Mouse (Mus musculus) thymus, adult 2 months (tissue): ENCODE measurements around the gene Rnf40.

Source experiments
- CTCF ChIP-seq: fragments of 200-500 bp; IDR thresholded peaks from 2 replicates; pipeline ENCODE4 v1.5.1; 2012; ENCODE audit warnings: mild to moderate bottlenecking, control low read depth, low read length, moderate library complexity, borderline replicate concordance; ENCODE audit not compliant: control insufficient read depth, poor library complexity, insufficient read depth; ENCODE audit errors: extremely low read depth
- POLR2A ChIP-seq: fragments of 200-500 bp; IDR thresholded peaks from 2 replicates; pipeline ENCODE4 v1.6.1; 2012; ENCODE audit warnings: mild to moderate bottlenecking, low read length, control low read depth, moderate library complexity; ENCODE audit not compliant: control insufficient read depth, poor library complexity, insufficient read depth; ENCODE audit errors: extremely low read depth

- TF ChIP-seq POLR2A (no peak), CTCF (no peak)
Observed at GRCm38 (mm10) chr7:127652050-127652449, 63.5 kb downstream of the Rnf40 start.
